Mouse (Mus musculus) mouse embryonic stem cell (cell line): ENCODE measurements at regions not wholly inside any gene's neighbourhood (a gene's known extent, or its start where the extent isn't known, plus 50 kb on each side); places are given as distances from the start of the nearest gene placed in this dataset.

Experiments used
- in situ Hi-C, 2 experiments: fragments of 300-500 bp; cut with MboI; formaldehyde crosslinking; loops; 1 replicate in 1 of 2; 3 replicates in 1 of 2; pipeline ENCODE4 v1.14.3; 2019 to 2020; ENCODE audit warnings: low sequenced_read_pairs in 2 of 2, low pct_unique_long_range_greater_than_20kb in 1 of 2, mixed read lengths in 1 of 2; ENCODE audit not compliant: unreplicated experiment in 1 of 2

GRCm38 (mm10) chr10:87639339-87639738, 117.7 kb downstream of the Pah start:
- in situ Hi-C loops: no loop called here

- in situ Hi-C loops: no loop called here
These were observed 127.5 kb downstream of the Pah start for GRCm38 (mm10) chr10:87649091-87649490.

GRCm38 (mm10) chr10:87652139-87652740, 130.6 kb downstream of the Pah start:
- in situ Hi-C loops: loop anchor here in 1 of 2 experiments (10.0 kb wide), 1 partner anchor 653 kb away; no protein-coding TSS in a partner anchor

GRCm38 (mm10) chr10:87654112-87654511, 132.5 kb downstream of the Pah start:
- in situ Hi-C loops: loop anchor here in 1 of 2 experiments (10.0 kb wide), 1 partner anchor 651 kb away; no protein-coding TSS in a partner anchor

- in situ Hi-C loops: no loop called here
These were observed 144.6 kb downstream of the Pah start for GRCm38 (mm10) chr10:87666020-87666718.

GRCm38 (mm10) chr10:87666719-87667387, 145.3 kb downstream of the Pah start:
- in situ Hi-C loops: no loop called here

- in situ Hi-C loops: no loop called here
These were observed 146.1 kb downstream of the Pah start for GRCm38 (mm10) chr10:87667651-87668140.

- in situ Hi-C loops: no loop called here
These were observed 153.3 kb downstream of the Pah start for GRCm38 (mm10) chr10:87674740-87675420.

- in situ Hi-C loops: no loop called here
These were observed 154.6 kb downstream of the Pah start for GRCm38 (mm10) chr10:87676041-87676672.

GRCm38 (mm10) chr10:87678984-87679383, 157.4 kb downstream of the Pah start:
- in situ Hi-C loops: no loop called here

GRCm38 (mm10) chr10:87686311-87686710, 164.7 kb downstream of the Pah start:
- in situ Hi-C loops: no loop called here

GRCm38 (mm10) chr10:87686785-87687184, 165.2 kb downstream of the Pah start:
- in situ Hi-C loops: no loop called here

GRCm38 (mm10) chr10:87687844-87688243, 166.2 kb downstream of the Pah start:
- in situ Hi-C loops: no loop called here

GRCm38 (mm10) chr10:87690831-87691230, 167.2 kb upstream of the Igf1 start:
- in situ Hi-C loops: no loop called here

GRCm38 (mm10) chr10:87696485-87696884, 161.6 kb upstream of the Igf1 start:
- in situ Hi-C loops: no loop called here

- in situ Hi-C loops: no loop called here
These were observed 146.9 kb upstream of the Igf1 start for GRCm38 (mm10) chr10:87711209-87711608.

GRCm38 (mm10) chr10:87711798-87712197, 146.3 kb upstream of the Igf1 start:
- in situ Hi-C loops: no loop called here

GRCm38 (mm10) chr10:87715874-87716600, 142.0 kb upstream of the Igf1 start:
- in situ Hi-C loops: no loop called here
